Mouse (Mus musculus) forebrain, postnatal 0 days (tissue): ENCODE data around the gene Cyp2d26. TPM values are rescaled to one million over a fixed set of nuclear protein-coding genes. Genes with fewer than 3 reads are reported as not detected.

Source experiments
- ATAC-seq: fragments of 200-750 bp; cut with Nextera tagmentation; 2 replicates; pipeline ENCODE4 v1.8.0; 2017; ENCODE audit warnings: mild to moderate bottlenecking, moderate library complexity
- DNase-seq: peaks from one replicate; pipeline ENCODE4 v3.0.0-alpha.2; 2015
- H3K27ac ChIP-seq: fragments of 300-500 bp; sonication (generic); 2 replicates; pipeline ENCODE4 v1.5.1; 2014; ENCODE audit warnings: low read depth, mild to moderate bottlenecking, antibody characterized with exemption, low read length, moderate library complexity, mixed read lengths
- H3K27me3 ChIP-seq: fragments of 300-500 bp; sonication (generic); 2 replicates; pipeline ENCODE4 v1.6.1; 2014; ENCODE audit warnings: mild to moderate bottlenecking, low read length, mixed read lengths; ENCODE audit not compliant: insufficient read depth
- H3K36me3 ChIP-seq: fragments of 300-500 bp; sonication (generic); 2 replicates; pipeline ENCODE4 v1.6.1; 2014; ENCODE audit warnings: mild to moderate bottlenecking, moderate library complexity; ENCODE audit not compliant: insufficient read depth
- H3K4me1 ChIP-seq: fragments of 300-500 bp; sonication (generic); 2 replicates; pipeline ENCODE4 v1.6.1; 2014; ENCODE audit warnings: antibody characterized with exemption; ENCODE audit not compliant: insufficient read depth
- H3K4me2 ChIP-seq: fragments of 300-500 bp; sonication (generic); 2 replicates; pipeline ENCODE4 v1.6.1; 2014; ENCODE audit warnings: low read depth, mild to moderate bottlenecking, moderate library complexity
- H3K4me3 ChIP-seq: fragments of 300-500 bp; sonication (generic); 2 replicates; pipeline ENCODE4 v1.5.1; 2014; ENCODE audit warnings: low read depth, low read length, mixed read lengths
- H3K9ac ChIP-seq: fragments of 300-500 bp; sonication (generic); 2 replicates; pipeline ENCODE4 v1.6.1; 2014; ENCODE audit warnings: mild to moderate bottlenecking
- H3K9me3 ChIP-seq: fragments of 300-500 bp; sonication (generic); 2 replicates; pipeline ENCODE4 v1.6.1; 2016; ENCODE audit warnings: low read length
- CTCF ChIP-seq: sonication (generic); IDR thresholded peaks from 2 replicates; pipeline ENCODE4 v1.5.1; 2016; ENCODE audit warnings: antibody characterized with exemption, control low read depth, low read depth
- WGBS: fragments of 180-500 bp; shearing (Covaris S2); extraction: QIAGEN DNeasy Blood & Tissue Kit; methylation state at CpG from one replicate; pipeline ENCODE4 v1.1.7; 2014; 5-methylcytosine and 5-hydroxymethylcytosine counted together
- polyA plus RNA-seq: library from polyadenylated mRNA; unstranded; fragments of >200 nt; fragmentation: Nextera tagmentation; extraction: Ambion mirVana; gene quantifications from 2 replicates; pipeline ENCODE4 v1.2.1, GENCODE M21; 2015
- total RNA-seq: library from RNA; depleted of rRNA; stranded (reverse); fragments of >200 nt; gene quantifications from 2 replicates; pipeline ENCODE4 v1.2.3, GENCODE M21; 2014; rRNA removed

Gene Cyp2d26
- total RNA-seq (0.08 TPM in 1 of 2 replicates, not detected in the other), polyA plus RNA-seq (not detected in 2 replicates)

- no peaks in the 10 kb centered on the region for H3K9me3 ChIP-seq
- no peak within 1 kb of the TSS for H3K4me3 ChIP-seq
- no peak for TF ChIP-seq CTCF
- ATAC-seq = no peak
- no peak within 1 kb of the TSS for H3K4me2 ChIP-seq
- H3K9ac ChIP-seq = no peak within 1 kb of the TSS
- H3K4me1 ChIP-seq = no peaks in the 10 kb centered on the region
- no peak within 1 kb of the TSS for H3K27ac ChIP-seq
- H3K27me3 ChIP-seq = no peaks in the 10 kb centered on the region
- DNase-seq = no peak
- WGBS = 90% methylated on average over 5 of the region's 5 CpGs
- H3K36me3 ChIP-seq = no peaks in the 10 kb centered on the region
Observed at GRCm38 (mm10) chr15:82794277-82794676, at the start of gene Cyp2d26. TSS of gene Cyp2d26 (minus strand) at chr15:82794294.

- Histone ChIP-seq H3K36me3 (no peaks in the 10 kb centered on the region), H3K27ac (no peak overlapping the region), H3K9ac (no peak overlapping the region), H3K9me3 (no peaks in the 10 kb centered on the region), H3K4me1 (no peaks in the 10 kb centered on the region), H3K4me2 (no peak overlapping the region), H3K4me3 (no peak overlapping the region), H3K27me3 (no peaks in the 10 kb centered on the region)
- no peak for TF ChIP-seq CTCF
- ATAC-seq = no peak
- WGBS = 98% methylated on average over 3 of the region's 3 CpGs
- no peak for DNase-seq
Observed at GRCm38 (mm10) chr15:82839146-82839545, 45.1 kb upstream of the Cyp2d26 start.

DNA sequence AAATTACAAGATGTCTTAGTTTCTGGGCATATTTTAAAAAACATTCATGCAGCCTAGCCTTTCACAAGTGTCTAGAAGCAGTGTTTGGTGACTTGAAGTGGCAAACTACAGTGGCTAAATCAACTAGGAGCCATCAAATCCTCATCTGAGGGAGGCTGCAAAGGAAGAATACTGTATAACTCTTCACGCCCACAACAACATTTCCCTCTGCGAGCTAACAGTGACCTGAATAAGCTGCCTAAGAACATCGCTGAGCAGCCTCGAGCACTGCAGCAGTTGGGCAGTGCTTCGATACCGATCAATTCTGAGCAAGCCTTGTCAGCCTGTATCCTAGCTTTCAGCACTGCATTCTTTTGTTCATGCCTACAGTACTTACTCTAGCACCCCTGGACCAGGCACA, 35.8 kb upstream of the Cyp2d26 start:
- no peaks in the 10 kb centered on the region for H3K36me3 ChIP-seq
- H3K27me3 ChIP-seq = no peaks in the 10 kb centered on the region
- H3K9me3 ChIP-seq = no peaks in the 10 kb centered on the region
- DNase-seq (no peak), ATAC-seq (no peak)
- H3K27ac ChIP-seq = no peak overlapping the region
- no peak for TF ChIP-seq CTCF
- H3K4me3 ChIP-seq = no peak overlapping the region
- 78% methylated on average over 6 of the region's 6 CpGs for WGBS
- H3K4me2 ChIP-seq = no peak overlapping the region
- H3K4me1 ChIP-seq = no peaks in the 10 kb centered on the region
- H3K9ac ChIP-seq = no peak overlapping the region

DNA sequence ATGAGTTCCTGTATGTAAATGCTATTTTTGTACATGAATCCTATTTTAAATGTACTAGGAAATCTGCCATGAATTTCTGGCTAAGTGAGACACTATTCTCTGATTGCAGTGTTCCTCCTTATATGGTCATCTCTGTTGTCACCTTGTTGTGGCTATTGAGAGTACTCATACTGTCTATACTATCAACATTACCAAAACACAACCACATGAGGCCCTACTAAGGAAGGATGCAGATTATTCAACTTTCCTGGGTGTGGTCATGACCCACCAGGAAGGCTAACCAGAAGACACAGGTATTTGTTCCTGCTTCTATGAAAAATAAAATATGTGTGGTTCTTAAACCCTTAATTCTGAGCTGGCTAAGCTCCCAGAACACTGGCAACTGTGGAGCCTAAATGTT, 31.8 kb upstream of the Cyp2d26 start:
- no peak for ATAC-seq
- no peak overlapping the region for H3K27ac ChIP-seq
- H3K36me3 ChIP-seq = peaks cover 8% of the 10 kb centered on the region; the same call in 1 of the 2 replicates
- H3K9me3 ChIP-seq = no peaks in the 10 kb centered on the region
- no peaks in the 10 kb centered on the region for H3K4me1 ChIP-seq
- H3K27me3 ChIP-seq = no peaks in the 10 kb centered on the region
- no peak overlapping the region for H3K4me2 ChIP-seq
- TF ChIP-seq CTCF = no peak
- DNase-seq = no peak
- H3K4me3 ChIP-seq = no peak overlapping the region
- no peak overlapping the region for H3K9ac ChIP-seq

DNA sequence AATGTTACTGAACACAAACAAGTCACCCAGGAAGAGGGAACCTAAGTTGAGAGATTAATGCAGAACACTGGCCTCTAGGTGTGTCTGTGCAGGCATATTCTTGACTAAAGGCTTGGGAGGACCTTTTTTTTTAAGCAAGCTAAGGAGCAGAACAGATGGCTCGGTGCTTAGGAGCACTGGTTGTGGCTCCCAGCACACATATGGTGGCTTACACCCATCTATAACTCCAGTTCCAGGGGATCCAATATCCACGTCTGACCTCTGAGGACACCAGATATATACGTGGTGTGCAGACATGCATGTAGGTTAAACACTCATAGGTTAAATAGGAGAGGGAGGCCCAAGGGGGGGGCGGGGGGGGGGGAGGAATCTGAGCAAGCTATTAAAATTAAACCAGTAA, 28.3 kb upstream of the Cyp2d26 start:
- Histone ChIP-seq H3K9me3 (no peaks in the 10 kb centered on the region), H3K4me3 (no peak overlapping the region), H3K9ac (no peak overlapping the region), H3K4me2 (no peak overlapping the region), H3K36me3 (peaks cover 8% of the 10 kb centered on the region; the same call in 1 of the 2 replicates), H3K4me1 (no peaks in the 10 kb centered on the region), H3K27ac (no peak overlapping the region), H3K27me3 (no peaks in the 10 kb centered on the region)
- ATAC-seq (no peak), DNase-seq (no peak)
- 66% methylated on average over 3 of the region's 4 CpGs for WGBS
- TF ChIP-seq CTCF = no peak

- no peaks in the 10 kb centered on the region for H3K4me1 ChIP-seq
- no peak overlapping the region for H3K9ac ChIP-seq
- ATAC-seq = no peak
- TF ChIP-seq CTCF = no peak
- no peaks in the 10 kb centered on the region for H3K27me3 ChIP-seq
- H3K4me3 ChIP-seq = no peak overlapping the region
- H3K36me3 ChIP-seq = peaks cover 8% of the 10 kb centered on the region; the same call in 1 of the 2 replicates
- no peak for DNase-seq
- H3K27ac ChIP-seq = no peak overlapping the region
- WGBS = 88% methylated on average over 1 of the region's 1 CpGs
- H3K9me3 ChIP-seq = no peaks in the 10 kb centered on the region
- H3K4me2 ChIP-seq = no peak overlapping the region
Observed at GRCm38 (mm10) chr15:82821657-82822056, 27.6 kb upstream of the Cyp2d26 start.

DNA sequence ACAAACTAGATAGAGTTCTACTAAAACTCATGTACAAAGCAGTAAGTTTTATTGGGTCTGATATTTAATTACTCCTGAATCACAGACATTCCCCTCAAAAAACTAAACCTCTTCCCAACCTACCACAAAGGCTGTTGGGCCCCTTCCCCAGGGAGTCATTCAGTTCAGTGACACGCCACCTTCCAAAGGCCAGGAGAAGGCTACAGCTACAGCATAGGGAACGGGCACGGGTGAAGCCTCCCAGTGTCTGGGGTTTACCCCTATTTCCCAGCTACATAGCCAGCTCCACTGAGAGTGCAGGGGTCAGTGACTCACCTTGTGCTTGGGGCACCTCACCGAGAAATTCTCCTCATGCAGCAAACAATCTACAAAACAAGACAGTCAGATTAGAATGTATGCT, 21.2 kb upstream of the Cyp2d26 start:
- no peaks in the 10 kb centered on the region for H3K9me3 ChIP-seq
- H3K27me3 ChIP-seq = no peaks in the 10 kb centered on the region
- ATAC-seq = no peak
- H3K36me3 ChIP-seq = peaks cover 15% of the 10 kb centered on the region; the same call in 1 of the 2 replicates
- no peak overlapping the region for H3K9ac ChIP-seq
- 78% methylated on average over 4 of the region's 4 CpGs for WGBS
- H3K4me2 ChIP-seq = no peak overlapping the region
- H3K27ac ChIP-seq = no peak overlapping the region
- no peak for DNase-seq
- no peaks in the 10 kb centered on the region for H3K4me1 ChIP-seq
- no peak overlapping the region for H3K4me3 ChIP-seq
- TF ChIP-seq CTCF = no peak
